Mouse (Mus musculus) urinary bladder, adult 2 months (tissue): ENCODE results near the gene E2f2. TPM values are rescaled to one million over a fixed set of nuclear protein-coding genes. Genes with fewer than 3 reads are reported as not detected.

Experiments used
- DNase-seq: peaks from one replicate; pipeline ENCODE4 v3.0.0; 2022; ENCODE audit warnings: low spot score
- polyA plus RNA-seq: library from polyadenylated mRNA; depleted of rRNA; stranded (reverse); fragments of >200 nt; gene quantifications from 2 replicates; pipeline ENCODE4 v1.2.3, GENCODE M21; 2012

The E2f2 gene
- polyA plus RNA-seq, 1 experiment, result 0.50 TPM

DNA sequence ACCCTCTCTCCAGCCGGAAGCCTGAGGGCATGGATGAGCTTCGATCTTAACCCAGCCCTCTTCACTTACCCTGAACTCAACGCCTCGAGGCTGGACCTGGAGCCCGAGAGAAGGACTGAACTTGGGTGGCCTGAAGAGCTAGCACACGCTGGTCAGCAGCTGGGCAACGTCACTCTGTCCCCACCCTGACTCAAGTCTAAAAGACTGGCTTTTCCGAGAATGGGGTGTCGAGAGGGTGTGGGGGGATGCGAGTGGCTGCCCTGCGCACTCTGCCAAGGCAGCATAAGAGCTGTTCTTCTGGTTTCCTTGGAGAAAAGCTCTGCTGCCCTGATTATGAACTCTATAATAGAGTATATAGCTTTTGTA is 27.3 kb upstream of the E2f2 start:
- DNase-seq, result no peak

DNA sequence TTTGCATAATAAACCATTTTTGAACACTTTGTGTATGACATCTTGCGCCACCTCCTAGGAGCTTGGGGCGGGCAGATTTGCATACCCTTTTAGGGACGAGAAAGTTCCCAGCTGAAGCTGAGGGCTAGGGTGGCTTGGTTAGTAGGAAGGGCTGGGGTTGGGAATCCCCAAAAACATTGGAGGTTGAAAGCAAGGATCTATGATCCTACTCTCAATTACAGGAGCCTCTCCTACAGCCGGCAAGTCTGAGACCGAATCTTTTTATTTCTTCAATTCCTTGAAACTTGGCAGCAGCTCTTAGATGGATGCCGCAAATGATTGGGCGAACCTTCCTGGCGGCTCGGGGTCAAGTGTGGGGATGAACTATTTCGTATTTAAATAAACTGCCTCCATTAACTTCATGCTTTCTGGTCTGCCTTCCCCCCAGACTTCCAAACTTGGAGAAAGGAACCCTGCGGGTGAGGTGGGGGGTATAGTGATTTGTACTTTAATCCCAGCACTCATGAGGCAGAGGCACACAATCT is 26.8 kb upstream of the E2f2 start:
- DNase-seq, result no peak

GRCm38 (mm10) chr4:136145991-136146711 is 26.0 kb upstream of the E2f2 start:
- DNase-seq, result no peak

DNA sequence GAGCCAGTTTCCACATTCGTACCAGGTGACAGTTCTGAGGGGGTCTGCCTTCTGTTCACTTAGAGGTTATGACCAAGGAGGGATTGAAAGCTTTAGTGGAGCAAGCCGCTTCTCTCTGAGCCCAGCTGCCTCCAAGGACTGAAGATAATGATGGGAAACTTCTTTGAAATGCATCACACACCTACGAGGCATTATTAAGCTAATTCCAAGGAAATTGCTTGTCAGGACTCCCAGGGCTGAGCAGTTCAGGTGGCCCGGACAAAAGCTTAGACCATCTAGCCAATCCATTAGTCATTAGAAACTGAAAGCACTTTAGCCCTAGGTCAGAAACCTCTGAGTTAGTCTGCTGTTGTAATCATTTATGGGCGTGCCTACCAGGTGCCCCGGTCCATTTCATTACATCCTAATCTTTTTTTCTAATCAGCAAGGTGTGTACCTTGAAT is 25.5 kb upstream of the E2f2 start:
- no peak for DNase-seq

DNA sequence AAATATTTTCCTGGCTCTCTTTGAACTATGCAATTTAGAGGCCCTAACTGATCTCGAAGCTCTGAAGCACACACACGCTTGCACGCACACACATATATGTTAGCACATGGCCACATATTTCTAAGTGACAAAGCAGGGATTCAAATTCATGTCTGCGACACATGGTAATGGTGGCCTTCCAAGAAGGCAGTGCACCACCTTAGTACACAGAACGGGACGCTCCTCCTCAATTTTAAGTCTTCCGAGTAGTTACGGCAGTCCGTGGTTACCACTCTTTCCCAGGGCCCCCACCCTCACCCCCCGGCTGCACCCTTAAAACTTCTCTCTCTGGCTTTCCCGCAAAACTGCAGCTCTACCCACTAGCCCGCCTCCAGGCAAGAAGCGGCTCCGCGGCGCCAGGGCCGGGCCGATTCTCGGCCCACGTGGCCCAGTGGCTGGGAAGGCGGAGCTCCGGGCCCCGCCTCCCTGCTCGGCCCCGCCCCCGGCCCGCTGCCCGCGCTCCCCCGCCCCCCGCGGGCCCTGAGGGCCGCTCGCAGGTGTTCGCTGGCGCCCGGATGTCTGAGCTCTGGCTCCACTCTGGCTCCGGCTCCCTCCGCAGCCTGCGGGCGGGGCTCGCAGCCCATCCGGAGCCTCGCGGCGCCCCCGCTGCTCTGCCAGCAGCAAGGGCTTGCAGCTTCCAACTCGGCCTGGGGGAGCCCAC is 24.6 kb upstream of the E2f2 start:
- DNase-seq, result peak; percentile 83

GRCm38 (mm10) chr4:136148342-136149044 is 23.7 kb upstream of the E2f2 start:
- DNase-seq, result peak; percentile 67

DNA sequence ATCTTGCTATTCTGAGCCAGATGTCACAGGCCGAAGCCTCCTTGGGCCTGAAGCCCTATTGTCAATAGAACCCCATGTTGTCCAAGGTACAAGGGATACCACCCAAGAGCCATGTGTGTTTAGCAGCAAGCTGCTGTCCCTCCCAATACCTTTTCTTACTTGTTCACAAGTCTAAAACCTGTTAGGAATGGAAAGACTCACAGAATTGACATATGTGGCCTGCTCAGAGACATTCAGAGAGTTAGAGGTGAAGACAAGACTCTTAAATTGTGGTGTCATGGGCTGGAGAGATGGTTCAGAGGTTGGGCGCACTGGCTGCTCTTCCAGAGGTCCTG is 23.2 kb upstream of the E2f2 start:
- no peak for DNase-seq

DNA sequence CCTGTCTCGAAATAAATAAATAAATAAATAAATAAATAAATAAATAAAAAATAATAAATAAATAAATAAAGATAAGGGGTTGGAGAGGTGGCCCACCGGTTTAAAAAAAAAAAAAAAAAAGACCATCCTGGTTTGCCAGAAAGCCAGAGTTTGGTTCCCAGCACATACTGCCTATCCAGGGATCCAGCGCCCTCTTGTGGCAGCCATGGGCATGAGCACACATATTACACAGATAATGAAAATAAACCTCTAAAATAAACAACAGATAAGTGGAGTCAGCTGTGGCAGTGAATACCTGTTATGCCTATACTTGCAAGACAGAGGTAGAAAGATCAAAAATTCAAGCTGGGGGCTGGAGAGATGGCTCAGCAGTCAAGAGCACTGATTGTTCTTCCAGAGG is 22.5 kb upstream of the E2f2 start:
- no peak for DNase-seq

GRCm38 (mm10) chr4:136150596-136150995 is 21.6 kb upstream of the E2f2 start:
- DNase-seq, result no peak

- no peak for DNase-seq
Observed at GRCm38 (mm10) chr4:136152821-136153220, 19.4 kb upstream of the E2f2 start.

DNA sequence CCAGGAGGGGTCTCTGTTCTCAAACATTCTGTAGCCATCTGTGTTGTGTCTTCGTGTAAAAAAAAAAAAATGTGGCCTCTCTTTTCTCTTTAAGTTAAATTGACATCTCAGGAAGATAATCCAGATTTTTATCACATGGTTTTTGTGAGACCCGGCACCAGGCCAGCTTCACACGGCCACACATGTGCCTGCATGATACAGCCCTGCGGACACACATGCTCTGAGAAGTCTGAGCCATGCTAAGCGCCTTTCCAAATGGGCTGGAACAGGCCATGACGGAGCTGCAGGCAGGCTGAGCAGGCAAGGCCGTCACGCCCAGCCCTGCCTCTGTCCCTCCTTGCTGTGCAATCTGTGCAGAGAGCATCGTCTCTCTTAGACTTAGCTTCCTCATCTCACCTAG is 17.7 kb upstream of the E2f2 start:
- no peak for DNase-seq

GRCm38 (mm10) chr4:136158498-136158897 is 13.7 kb upstream of the E2f2 start:
- no peak for DNase-seq

- no peak for DNase-seq
Observed at GRCm38 (mm10) chr4:136159802-136160397, 12.3 kb upstream of the E2f2 start.

- peak; percentile 76 for DNase-seq
Observed at GRCm38 (mm10) chr4:136163448-136163847, 8.7 kb upstream of the E2f2 start.

- no peak for DNase-seq
Observed at GRCm38 (mm10) chr4:136164981-136165380, 7.2 kb upstream of the E2f2 start.

GRCm38 (mm10) chr4:136167701-136168100 is 4.5 kb upstream of the E2f2 start:
- DNase-seq, result no peak

- no peak for DNase-seq
Observed at GRCm38 (mm10) chr4:136170401-136170800, 1.8 kb upstream of the E2f2 start.

- DNase-seq, result no peak
Observed at GRCm38 (mm10) chr4:136171455-136171854, 739 bp upstream of the E2f2 start.

- no peak for DNase-seq
Observed at GRCm38 (mm10) chr4:136172542-136173209, 482 bp downstream of the E2f2 start.

DNA sequence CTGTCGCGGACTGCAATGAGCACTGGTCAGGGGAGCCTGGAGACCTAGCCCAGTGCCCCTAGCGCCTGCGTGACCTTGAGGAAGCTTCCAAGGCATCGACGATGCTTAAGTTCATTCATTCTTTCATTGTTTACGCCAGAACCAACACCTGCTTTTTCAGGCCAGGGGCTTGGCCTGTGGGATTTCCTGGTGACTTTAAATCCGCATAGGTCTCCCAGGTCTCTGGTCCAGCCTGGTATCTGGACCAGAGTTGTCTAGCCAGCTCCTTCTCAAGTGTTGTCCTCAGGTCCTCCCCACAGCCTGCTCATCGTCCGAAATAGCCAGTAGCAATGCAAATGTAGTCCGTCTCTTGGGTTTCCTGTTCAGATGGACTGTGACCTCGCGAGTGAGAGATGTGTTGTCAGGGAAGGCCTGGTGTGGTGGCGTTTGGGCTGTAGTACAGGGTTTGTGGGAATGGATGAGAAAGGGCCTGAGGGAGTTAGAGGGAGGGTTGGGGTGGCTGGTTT is 1.1 kb downstream of the E2f2 start:
- DNase-seq, result no peak
